Mouse (Mus musculus) MEL (cell line): ENCODE data around the gene Fbxl2. TPM values are rescaled to one million over a fixed set of nuclear protein-coding genes. Genes with fewer than 3 reads are reported as not detected.

Source experiments
- DNase-seq: peaks from one replicate; pipeline ENCODE4 v3.0.0; 2011; ENCODE audit warnings: low read depth, low spot score
- H3K27ac ChIP-seq: 2 replicates; pipeline ENCODE4 v1.5.1; 2012; ENCODE audit warnings: low read depth, mild to moderate bottlenecking, control low read depth, low read length, moderate library complexity; ENCODE audit not compliant: control insufficient read depth
- H3K27me3 ChIP-seq, 2 experiments: fragments of 150-350 bp in 1 of 2; sonication (generic) in 1 of 2; 2 replicates each; pipeline ENCODE4 v1.6.1; 2012; ENCODE audit warnings: low read length in 2 of 2, mild to moderate bottlenecking in 2 of 2, improper control_type of control experiment in 1 of 2, moderate library complexity in 1 of 2; ENCODE audit not compliant: insufficient read depth in 2 of 2, control insufficient read depth in 1 of 2
- H3K36me3 ChIP-seq, 2 experiments: 2 replicates each; pipeline ENCODE4 v1.6.1; 2012 to 2014; ENCODE audit warnings: low read length in 2 of 2, improper control_type of control experiment in 1 of 2, inconsistent platforms in 1 of 2, mild to moderate bottlenecking in 1 of 2; ENCODE audit not compliant: insufficient read depth in 2 of 2, control insufficient read depth in 1 of 2
- H3K4me1 ChIP-seq, 2 experiments: fragments of 150-350 bp in 1 of 2; sonication (generic) in 1 of 2; 2 replicates each; pipeline ENCODE4 v1.6.1; 2012; ENCODE audit warnings: low read length in 2 of 2, improper control_type of control experiment in 1 of 2, mild to moderate bottlenecking in 1 of 2; ENCODE audit not compliant: insufficient read depth in 2 of 2, control insufficient read depth in 1 of 2
- H3K4me3 ChIP-seq, 2 experiments: fragments of 150-350 bp in 1 of 2; sonication (generic) in 1 of 2; 2 replicates each; pipeline ENCODE4 v1.5.1; 2012; ENCODE audit warnings: low read depth in 2 of 2, low read length in 2 of 2, mild to moderate bottlenecking in 2 of 2, moderate library complexity in 2 of 2, control low read depth in 1 of 2, improper control_type of control experiment in 1 of 2; ENCODE audit not compliant: control insufficient read depth in 1 of 2, insufficient read depth in 1 of 2
- H3K79me2 ChIP-seq: 2 replicates; pipeline ENCODE4 v1.6.1; 2012; ENCODE audit warnings: mild to moderate bottlenecking, low read length, moderate library complexity; ENCODE audit not compliant: control insufficient read depth, poor library complexity, insufficient read depth
- H3K9ac ChIP-seq: 2 replicates; pipeline ENCODE4 v1.6.1; 2012; ENCODE audit warnings: low read depth, mild to moderate bottlenecking, control low read depth, low read length, moderate library complexity; ENCODE audit not compliant: control insufficient read depth, poor library complexity, severe bottlenecking
- H3K9me3 ChIP-seq: fragments of 150-350 bp; sonication (generic); replicated peaks from 2 replicates; pipeline ENCODE4 v1.6.1; 2012; ENCODE audit warnings: mild to moderate bottlenecking, low read length, improper control_type of control experiment, moderate library complexity; ENCODE audit not compliant: insufficient read depth
- EP300 ChIP-seq, 2 experiments: IDR thresholded peaks; 2 replicates each; pipeline ENCODE4 v1.6.1; 2011; ENCODE audit warnings: improper control_type of control experiment in 2 of 2, low read length in 2 of 2, low read depth in 1 of 2, mild to moderate bottlenecking in 1 of 2
- ETS1 ChIP-seq: IDR thresholded peaks from 2 replicates; pipeline ENCODE4 v1.6.1; 2012; ENCODE audit warnings: low read depth, mild to moderate bottlenecking, inconsistent platforms, low read length, improper control_type of control experiment, moderate library complexity
- GABPA ChIP-seq: IDR thresholded peaks from 2 replicates; pipeline ENCODE4 v1.6.1; 2012; ENCODE audit warnings: low read depth, mild to moderate bottlenecking, inconsistent platforms, low read length, improper control_type of control experiment, moderate library complexity
- GATA1 ChIP-seq: IDR thresholded peaks from 2 replicates; pipeline ENCODE4 v1.6.1; 2011; ENCODE audit warnings: low read depth, low read length, improper control_type of control experiment
- HCFC1 ChIP-seq: IDR thresholded peaks from 2 replicates; pipeline ENCODE4 v1.6.1; 2012; ENCODE audit warnings: low read depth, mild to moderate bottlenecking, inconsistent platforms, low read length, improper control_type of control experiment, moderate library complexity
- MXI1 ChIP-seq: IDR thresholded peaks from 2 replicates; pipeline ENCODE4 v1.6.1; 2011; ENCODE audit warnings: mild to moderate bottlenecking, low read depth, low read length, improper control_type of control experiment
- MYC ChIP-seq: IDR thresholded peaks from 2 replicates; pipeline ENCODE4 v1.6.1; 2011; ENCODE audit warnings: low read depth, mild to moderate bottlenecking, low read length, improper control_type of control experiment, moderate library complexity
- NELFE ChIP-seq: IDR thresholded peaks from 2 replicates; pipeline ENCODE4 v1.6.1; 2011; ENCODE audit warnings: low read depth, low read length, improper control_type of control experiment
- NRF1 ChIP-seq: IDR thresholded peaks from 2 replicates; pipeline ENCODE4 v1.6.1; 2014; ENCODE audit warnings: low read depth, mild to moderate bottlenecking, inconsistent platforms, low read length, improper control_type of control experiment, moderate library complexity; ENCODE audit not compliant: poor library complexity, insufficient read depth, severe bottlenecking
- RCOR1 ChIP-seq: IDR thresholded peaks from 2 replicates; pipeline ENCODE4 v1.6.1; 2012; ENCODE audit warnings: low read depth, mild to moderate bottlenecking, inconsistent platforms, low read length, improper control_type of control experiment
- SIN3A ChIP-seq: IDR thresholded peaks from 2 replicates; pipeline ENCODE4 v1.6.1; 2012; ENCODE audit warnings: low read length, improper control_type of control experiment, inconsistent platforms
- TAL1 ChIP-seq: IDR thresholded peaks from 2 replicates; pipeline ENCODE4 v1.6.1; 2012; ENCODE audit warnings: mild to moderate bottlenecking, inconsistent platforms, low read length, moderate library complexity, mixed read lengths
- TCF12 ChIP-seq: IDR thresholded peaks from 2 replicates; pipeline ENCODE4 v1.6.1; 2014; ENCODE audit warnings: low read depth, mild to moderate bottlenecking, inconsistent platforms, low read length, improper control_type of control experiment, moderate library complexity
- ZC3H11A ChIP-seq: IDR thresholded peaks from 2 replicates; pipeline ENCODE4 v1.6.1; 2012; ENCODE audit warnings: low read depth, mild to moderate bottlenecking, inconsistent platforms, low read length, improper control_type of control experiment
- ZMIZ1 ChIP-seq: IDR thresholded peaks from 2 replicates; pipeline ENCODE4 v1.6.1; 2012; ENCODE audit warnings: low read depth, mild to moderate bottlenecking, inconsistent platforms, low read length, improper control_type of control experiment, moderate library complexity
- ZNF384 ChIP-seq: IDR thresholded peaks from 2 replicates; pipeline ENCODE4 v1.6.1; 2012; ENCODE audit warnings: low read depth, mild to moderate bottlenecking, inconsistent platforms, low read length, improper control_type of control experiment
- polyA plus RNA-seq, 2 experiments: library from polyadenylated mRNA; stranded (reverse) in 1 of 2; unstranded in 1 of 2; fragments of >175 nt in 1 of 2; fragments of >200 nt in 1 of 2; gene quantifications; 2 replicates each; pipeline versions ENCODE4 v1.2.1 to v1.2.4; 2012; ENCODE audit warnings: low replicate concordance in 2 of 2, low read depth in 1 of 2; ENCODE audit not compliant: insufficient read length in 2 of 2, insufficient read depth in 1 of 2, missing spikeins in 1 of 2
- total RNA-seq: library from RNA; depleted of rRNA; stranded (reverse); fragments of 300-350 nt; gene quantifications from 2 replicates; pipeline ENCODE4 v1.2.3, GENCODE M21; 2012

Gene Fbxl2
- total and polyA plus RNA-seq, 3 experiments = 1.8 to 3.0 TPM; not detected in 1

DNA sequence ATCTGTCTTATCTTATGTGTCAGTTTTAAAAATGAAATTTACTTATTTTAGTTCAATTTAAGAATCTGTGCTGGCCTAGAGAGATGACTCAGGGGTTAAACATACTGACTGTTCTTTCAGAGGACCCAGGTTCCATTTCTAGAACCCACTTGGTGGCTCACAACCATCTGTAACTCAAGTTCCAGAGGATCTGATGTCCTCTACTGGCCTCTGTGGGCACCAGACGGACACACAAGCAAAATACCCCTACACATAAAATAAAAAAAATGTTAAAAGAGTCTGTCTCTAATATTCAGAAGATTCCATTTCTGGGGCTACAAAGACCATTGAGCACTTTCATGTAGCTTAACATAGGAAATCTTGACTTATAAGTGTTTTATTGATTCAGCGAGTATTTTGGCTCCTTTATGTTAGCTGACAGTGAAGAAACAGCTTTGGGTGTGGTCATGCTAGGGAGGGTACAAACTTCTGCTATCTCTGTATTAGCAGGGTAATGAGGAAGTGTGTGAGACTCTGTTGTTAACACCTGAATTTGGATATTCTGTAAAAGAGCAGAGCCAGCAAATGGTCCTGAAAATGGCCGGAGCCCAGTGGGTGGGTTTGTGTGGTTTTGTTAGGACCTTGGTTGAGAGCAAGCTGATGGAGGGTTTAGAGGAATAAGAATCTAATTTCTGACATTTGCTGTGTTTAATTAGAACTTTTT is 104.7 kb downstream of the Fbxl2 start (continued):
- TF ChIP-seq ZC3H11A (no peak), GABPA (no peak), ZNF384 (0 out of 2 replicates have a peak, but pooled peaks have one; percentile 5)

DNA sequence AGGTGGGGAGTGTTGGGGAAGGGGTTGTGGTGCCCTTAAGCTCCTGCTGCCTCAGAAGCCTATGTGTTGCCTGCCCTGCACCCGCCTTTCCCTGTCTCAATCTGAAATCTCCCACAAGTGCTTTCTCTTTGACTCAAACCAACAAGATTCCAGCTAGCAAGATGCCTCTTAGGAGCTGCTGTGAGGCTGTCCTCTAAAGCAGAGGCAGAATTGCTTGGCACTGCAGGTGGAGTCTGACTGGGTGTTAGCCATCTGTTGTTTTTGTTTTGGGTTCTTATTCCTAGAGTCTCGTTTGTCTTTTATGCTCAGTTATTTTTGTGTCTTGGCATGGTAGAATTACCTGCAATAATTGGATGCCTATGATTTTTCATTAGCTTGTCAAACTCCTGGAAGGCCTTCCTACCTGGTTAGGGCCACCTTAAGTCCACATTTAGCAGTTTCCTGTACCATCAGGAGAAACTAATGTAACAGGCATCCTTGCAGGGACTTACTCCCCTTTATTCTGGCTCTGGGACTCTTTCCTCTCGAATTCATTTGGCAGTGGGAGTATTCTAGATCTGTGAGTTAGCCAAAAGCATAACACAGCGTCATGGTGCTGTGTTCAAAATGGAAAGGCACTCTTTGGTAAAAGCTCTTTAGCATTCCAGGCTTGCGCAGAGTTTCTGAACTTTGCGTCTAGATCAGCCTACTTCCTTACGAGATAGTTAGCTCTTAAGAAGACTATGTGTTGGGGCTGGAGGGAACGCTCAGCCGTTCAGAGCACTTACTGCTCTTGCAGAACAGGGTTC is 106.7 kb downstream of the Fbxl2 start:
- DNase-seq = no peak
- no peak for TF ChIP-seq ZNF384
- no peak overlapping the region for H3K9ac ChIP-seq
- H3K4me1 ChIP-seq = peaks cover 32 to 42% of the 10 kb centered on the region in 2 experiments
- H3K9me3 ChIP-seq = no peaks in the 10 kb centered on the region
- H3K4me3 ChIP-seq = no peak overlapping the region
- peaks cover 82% of the 10 kb centered on the region for H3K79me2 ChIP-seq
- no peaks in the 10 kb centered on the region for H3K27me3 ChIP-seq
- peaks cover 4 to 53% of the 10 kb centered on the region in 2 experiments for H3K36me3 ChIP-seq
- no peak overlapping the region for H3K27ac ChIP-seq

DNA sequence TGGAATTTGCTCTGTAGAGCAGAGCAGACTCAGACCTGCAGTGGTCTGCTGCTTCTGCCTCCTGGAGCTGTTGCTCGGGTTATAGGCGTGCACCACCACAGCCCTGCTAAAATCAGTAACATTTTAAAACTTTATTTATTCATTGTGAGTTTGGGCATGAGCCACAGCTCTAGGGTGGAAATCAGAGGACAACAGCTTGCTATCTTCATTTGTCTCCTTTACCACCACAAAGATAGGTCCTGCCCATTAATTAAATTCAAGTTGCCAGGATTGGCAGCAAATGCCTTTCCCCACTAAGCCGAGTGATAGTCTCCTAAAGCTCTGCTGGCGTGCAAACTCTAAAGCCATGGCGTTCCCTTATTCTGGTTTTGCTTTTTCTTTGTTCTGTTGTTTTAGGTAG is 110.4 kb downstream of the Fbxl2 start:
- H3K4me3 ChIP-seq = no peak overlapping the region
- H3K27ac ChIP-seq = 0 out of 2 replicates have a peak overlapping the region, but pooled peaks have one; percentile 24
- TF ChIP-seq NRF1 (no peak), RCOR1 (peak; percentile 87), ETS1 (peak; percentile 35; the same call in 1 of the 2 replicates), EP300 (IDR thresholded peaks at IDR 0.05; ENCODE audit: low read depth in 1 of 2, low read length in 2 of 2) (peak; percentile 42 to 55; a peak in 2 of 4 replicates), TAL1 (peak; percentile 51), ZMIZ1 (no peak), NELFE (no peak), MYC (no peak), TCF12 (peak; percentile 71), GATA1 (peak; percentile 55), SIN3A (peak; percentile 45; the same call in 1 of the 2 replicates), HCFC1 (no peak), MXI1 (no peak; the same call in 1 of the 2 replicates)
- peaks cover 25 to 38% of the 10 kb centered on the region in 2 experiments for H3K4me1 ChIP-seq
- H3K9ac ChIP-seq = no peak overlapping the region
- H3K36me3 ChIP-seq = peaks cover 4 to 52% of the 10 kb centered on the region in 2 experiments
- peak; percentile 53 for DNase-seq
- H3K9me3 ChIP-seq = no peaks in the 10 kb centered on the region
- H3K79me2 ChIP-seq = peaks cover 80% of the 10 kb centered on the region
- H3K27me3 ChIP-seq = no peaks in the 10 kb centered on the region
